Mouse (Mus musculus): Measurements from ENCODE around the gene Dkk1.

GRCm38 (mm10) chr19:30552260-30552659 is 2.8 kb upstream of the Dkk1 start:
- no peak for TF ChIP-seq CTCF (IDR thresholded peaks at IDR 0.05; ENCODE audit: control insufficient read depth, insufficient read depth, insufficient read length)
- peak; percentile 69 for TF ChIP-seq USF1 (IDR thresholded peaks at IDR 0.05; ENCODE audit: low read depth)

All from C2C12 (cell line).